Mouse (Mus musculus) adrenal gland, postnatal 25 days (tissue): ENCODE results near the gene Mettl8. TPM values are rescaled to one million over a fixed set of nuclear protein-coding genes. Genes with fewer than 3 reads are reported as not detected.

Experiments
- DNase-seq: peaks from one replicate; pipeline ENCODE4 v3.0.0; 2021; ENCODE audit warnings: mixed read lengths
- total RNA-seq: library from RNA; stranded (reverse); gene quantifications from 2 replicates; pipeline ENCODE4 v1.2.3, GENCODE M21; 2021

The Mettl8 gene
- total RNA-seq, 1 experiment from 2014 or later: 18.9 TPM

- no peak for DNase-seq
These were observed 22.4 kb downstream of the Mettl8 start for GRCm38 (mm10) chr2:71033014-71033413.

GRCm38 (mm10) chr2:71031973-71032794, 23.2 kb downstream of the Mettl8 start:
- no peak for DNase-seq

GRCm38 (mm10) chr2:71030663-71031062, 24.7 kb downstream of the Mettl8 start:
- no peak for DNase-seq

GRCm38 (mm10) chr2:71027631-71028030, 27.8 kb downstream of the Mettl8 start:
- DNase-seq: no peak

GRCm38 (mm10) chr2:71026787-71027186, 28.6 kb downstream of the Mettl8 start:
- no peak for DNase-seq

- no peak for DNase-seq
These were observed 29.6 kb downstream of the Mettl8 start for GRCm38 (mm10) chr2:71025576-71026315.

GRCm38 (mm10) chr2:71023986-71024385, 31.4 kb downstream of the Mettl8 start:
- no peak for DNase-seq

GRCm38 (mm10) chr2:71022991-71023390, 32.4 kb downstream of the Mettl8 start:
- no peak for DNase-seq

GRCm38 (mm10) chr2:71020674-71021073, 34.7 kb downstream of the Mettl8 start:
- DNase-seq: no peak

- no peak for DNase-seq
These were observed 35.5 kb downstream of the Mettl8 start for GRCm38 (mm10) chr2:71019704-71020375.

GRCm38 (mm10) chr2:71019277-71019676, 36.1 kb downstream of the Mettl8 start:
- DNase-seq: no peak

GRCm38 (mm10) chr2:71013521-71013920, 41.9 kb downstream of the Mettl8 start:
- peak; percentile 44 for DNase-seq

- DNase-seq: no peak
These were observed 43.6 kb downstream of the Mettl8 start for GRCm38 (mm10) chr2:71011816-71012215.

- DNase-seq: no peak
These were observed 51.0 kb downstream of the Mettl8 start for GRCm38 (mm10) chr2:71004354-71004753.

- DNase-seq: no peak
These were observed 52.9 kb downstream of the Mettl8 start for GRCm38 (mm10) chr2:71002509-71002908.

- DNase-seq: no peak
These were observed 56.6 kb downstream of the Mettl8 start for GRCm38 (mm10) chr2:70998771-70999170.

GRCm38 (mm10) chr2:70996438-70996837, 58.9 kb downstream of the Mettl8 start:
- DNase-seq: no peak

GRCm38 (mm10) chr2:70995900-70996299, 59.5 kb downstream of the Mettl8 start:
- no peak for DNase-seq

GRCm38 (mm10) chr2:70993740-70994139, 61.6 kb downstream of the Mettl8 start:
- DNase-seq: no peak

- peak; percentile 58 for DNase-seq
These were observed 62.7 kb downstream of the Mettl8 start for GRCm38 (mm10) chr2:70992715-70993114.

- peak; percentile 19 for DNase-seq
These were observed 65.2 kb downstream of the Mettl8 start for GRCm38 (mm10) chr2:70990196-70990595.

GRCm38 (mm10) chr2:70989201-70990191, 65.9 kb downstream of the Mettl8 start:
- no peak for DNase-seq
